Mouse (Mus musculus): ENCODE measurements around the gene Cacna1d. TPM values are rescaled to one million over a fixed set of nuclear protein-coding genes. Genes with fewer than 3 reads are reported as not detected.

Cacna1d gene
- polyA plus RNA-seq, 1 experiment from 2014 or later: 3.0 TPM

GRCm38 (mm10) chr14:30244776-30245175 lies 246.5 kb downstream of the Cacna1d start:
- no peaks in the 10 kb centered on the region for H3K9me3 ChIP-seq (replicated peaks; ENCODE audit: low read length)
- ATAC-seq (replicated peaks; ENCODE audit: low FRiP score, low read depth): no peak

DNA sequence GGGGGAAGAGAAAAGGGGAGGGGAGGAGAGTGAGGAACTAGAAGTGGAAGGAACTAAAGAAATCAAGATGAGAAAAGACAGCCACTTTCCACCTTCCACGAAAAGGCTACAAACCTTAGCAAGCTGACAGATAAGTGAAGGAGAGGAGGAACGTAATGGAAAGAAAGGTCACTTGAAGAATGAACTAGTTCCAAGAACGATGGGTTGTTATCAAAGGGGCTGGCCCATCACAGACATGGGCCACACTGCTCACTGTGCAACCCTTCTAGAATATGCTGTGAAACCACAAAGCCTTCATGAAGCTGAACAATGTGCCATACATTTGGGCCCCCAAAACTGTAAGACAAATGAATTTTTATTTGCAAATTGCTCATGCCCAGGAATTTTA lies 248.4 kb downstream of the Cacna1d start:
- H3K4me3 ChIP-seq (replicated peaks; ENCODE audit: low read depth, low read length): no peak overlapping the region
- no peak overlapping the region for H3K27ac ChIP-seq
- WGBS: 85% methylated on average over 3 of the region's 3 CpGs
- H3K27me3 ChIP-seq (ENCODE audit: insufficient read depth, low read length): no peaks in the 10 kb centered on the region
- no peak overlapping the region for H3K4me2 ChIP-seq (ENCODE audit: low read length)
- ATAC-seq (replicated peaks; ENCODE audit: low FRiP score, low read depth) (no peak), DNase-seq (ENCODE audit: low spot score) (no peak)
- H3K9me3 ChIP-seq (replicated peaks; ENCODE audit: low read length): no peaks in the 10 kb centered on the region
- H3K36me3 ChIP-seq (ENCODE audit: insufficient read depth, low read length): no peaks in the 10 kb centered on the region
- no peak for TF ChIP-seq CTCF (IDR thresholded peaks at IDR 0.05; ENCODE audit: low read depth)
- no peak overlapping the region for H3K9ac ChIP-seq (ENCODE audit: low read depth, low read length)
- H3K4me1 ChIP-seq (replicated peaks; ENCODE audit: insufficient read depth, low read length): no peaks in the 10 kb centered on the region

More at GRCm38 (mm10) chr14:30244776-30245175, 246.5 kb downstream of the Cacna1d start:
- Histone ChIP-seq H3K27ac (no peak overlapping the region), H3K4me1 (replicated peaks; ENCODE audit: insufficient read depth, low read length) (0 out of 2 replicates have a peak, but pooled peaks cover 5% of the 10 kb centered on the region), H3K9ac (ENCODE audit: low read depth, low read length) (no peak overlapping the region), H3K4me2 (ENCODE audit: low read length) (no peak overlapping the region), H3K27me3 (ENCODE audit: insufficient read depth, low read length) (no peaks in the 10 kb centered on the region), H3K36me3 (ENCODE audit: insufficient read depth, low read length) (no peaks in the 10 kb centered on the region), H3K4me3 (replicated peaks; ENCODE audit: low read depth, low read length) (no peak overlapping the region)
- no peak for TF ChIP-seq CTCF (IDR thresholded peaks at IDR 0.05; ENCODE audit: low read depth)
- WGBS: 86% methylated on average over 5 of the region's 5 CpGs
- no peak for DNase-seq (ENCODE audit: low spot score)

DNA sequence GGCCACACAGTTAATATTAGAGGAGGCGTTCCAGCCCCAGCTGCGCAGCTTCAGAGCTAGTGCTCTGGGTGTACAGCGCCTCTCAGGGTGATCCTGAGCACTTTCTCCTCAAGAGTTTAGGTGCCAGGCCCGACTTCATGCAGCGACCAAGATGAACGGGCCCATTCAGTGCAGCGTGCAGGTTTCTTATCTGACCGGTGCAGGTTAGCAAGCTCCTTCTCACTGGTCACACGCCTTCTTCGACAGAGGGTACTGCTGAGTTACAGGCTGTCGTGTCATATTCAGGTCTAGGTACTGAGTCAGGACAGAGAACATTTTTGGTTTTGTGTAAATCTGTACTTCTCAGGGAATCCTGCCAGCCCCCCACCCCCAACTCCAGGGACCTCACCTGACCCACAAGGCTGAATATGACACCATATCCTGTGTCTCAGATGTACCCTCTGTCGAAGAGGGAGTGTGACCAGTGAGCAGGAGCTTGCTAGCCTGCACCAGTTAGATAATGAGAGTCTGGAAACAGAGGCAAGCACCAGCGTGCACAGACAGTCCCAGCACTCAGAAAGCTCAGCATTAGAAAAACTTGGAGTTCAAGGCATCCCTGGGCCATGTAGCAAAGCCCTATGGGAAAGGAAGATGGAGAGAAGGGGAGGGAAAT lies 249.0 kb downstream of the Cacna1d start:
- ATAC-seq (replicated peaks; ENCODE audit: low FRiP score, low read depth): no peak
- 81% methylated on average over 13 of the region's 13 CpGs for WGBS

DNA sequence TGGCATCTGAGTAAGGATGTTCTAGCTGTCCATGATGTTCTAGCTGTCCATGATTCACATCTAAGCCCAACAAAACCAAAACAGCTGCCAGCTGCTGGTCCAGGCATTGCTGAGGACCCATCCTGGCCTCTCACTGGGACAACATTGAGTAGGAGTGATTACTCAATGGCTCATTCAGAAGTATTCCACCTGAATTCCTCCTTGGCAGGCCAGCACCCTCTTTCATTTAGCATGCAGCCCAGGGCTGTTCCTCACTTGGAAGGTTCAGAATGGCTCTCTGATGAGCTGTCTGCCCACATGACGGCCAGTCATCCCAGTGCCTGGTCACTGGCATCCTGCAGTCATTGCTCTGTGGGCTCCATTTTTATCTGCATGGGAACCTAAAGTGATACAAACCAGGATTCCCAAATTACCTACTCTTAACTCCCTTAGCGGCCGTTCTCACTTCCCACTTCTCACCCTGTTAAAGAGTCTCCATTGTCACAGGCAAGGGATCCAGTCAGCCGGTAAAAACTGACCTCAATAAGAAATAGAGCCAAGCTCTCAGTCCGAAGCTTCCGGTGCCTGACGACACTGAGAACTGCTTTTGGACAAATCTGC lies 250.2 kb downstream of the Cacna1d start:
- DNase-seq (ENCODE audit: low spot score) (no peak), ATAC-seq (replicated peaks; ENCODE audit: low FRiP score, low read depth) (no peak)
- no peaks in the 10 kb centered on the region for H3K9me3 ChIP-seq (replicated peaks; ENCODE audit: low read length)
- no peak overlapping the region for H3K27ac ChIP-seq
- H3K4me1 ChIP-seq (replicated peaks; ENCODE audit: insufficient read depth, low read length): no peaks in the 10 kb centered on the region
- WGBS: 70% methylated on average over 7 of the region's 7 CpGs
- H3K9ac ChIP-seq (ENCODE audit: low read depth, low read length): no peak overlapping the region
- H3K4me3 ChIP-seq (replicated peaks; ENCODE audit: low read depth, low read length): no peak overlapping the region
- H3K36me3 ChIP-seq (ENCODE audit: insufficient read depth, low read length): no peaks in the 10 kb centered on the region
- no peak overlapping the region for H3K4me2 ChIP-seq (ENCODE audit: low read length)
- H3K27me3 ChIP-seq (ENCODE audit: insufficient read depth, low read length): no peaks in the 10 kb centered on the region
- no peak for TF ChIP-seq CTCF (IDR thresholded peaks at IDR 0.05; ENCODE audit: low read depth)

More for the DNA sequence above, 249.0 kb downstream of the Cacna1d start:
- H3K4me1 ChIP-seq (replicated peaks; ENCODE audit: insufficient read depth, low read length): no peaks in the 10 kb centered on the region
- H3K9ac ChIP-seq (ENCODE audit: low read depth, low read length): no peak overlapping the region
- H3K9me3 ChIP-seq (replicated peaks; ENCODE audit: low read length): no peaks in the 10 kb centered on the region
- no peak overlapping the region for H3K4me2 ChIP-seq (ENCODE audit: low read length)
- no peak overlapping the region for H3K4me3 ChIP-seq (replicated peaks; ENCODE audit: low read depth, low read length)
- TF ChIP-seq CTCF (IDR thresholded peaks at IDR 0.05; ENCODE audit: low read depth): no peak
- H3K27ac ChIP-seq: no peak overlapping the region
- no peak for DNase-seq (ENCODE audit: low spot score)
- no peaks in the 10 kb centered on the region for H3K27me3 ChIP-seq (ENCODE audit: insufficient read depth, low read length)
- no peaks in the 10 kb centered on the region for H3K36me3 ChIP-seq (ENCODE audit: insufficient read depth, low read length)

- ATAC-seq (replicated peaks; ENCODE audit: low FRiP score, low read depth): no peak
- no peak for DNase-seq (ENCODE audit: low spot score)
- 86% methylated on average over 5 of the region's 5 CpGs for WGBS
Measured at GRCm38 (mm10) chr14:30238807-30239206, 252.4 kb downstream of the Cacna1d start.

GRCm38 (mm10) chr14:30225161-30225560 lies 266.1 kb downstream of the Cacna1d start:
- Histone ChIP-seq H3K9ac (ENCODE audit: low read depth, low read length) (no peak overlapping the region), H3K9me3 (replicated peaks; ENCODE audit: low read length) (no peaks in the 10 kb centered on the region), H3K4me1 (replicated peaks; ENCODE audit: insufficient read depth, low read length) (no peaks in the 10 kb centered on the region), H3K27me3 (ENCODE audit: insufficient read depth, low read length) (no peaks in the 10 kb centered on the region), H3K27ac (no peak overlapping the region), H3K36me3 (ENCODE audit: insufficient read depth, low read length) (no peaks in the 10 kb centered on the region), H3K4me2 (ENCODE audit: low read length) (no peak overlapping the region), H3K4me3 (replicated peaks; ENCODE audit: low read depth, low read length) (no peak overlapping the region)
- TF ChIP-seq CTCF (IDR thresholded peaks at IDR 0.05; ENCODE audit: low read depth): no peak
- DNase-seq (ENCODE audit: low spot score) (no peak), ATAC-seq (replicated peaks; ENCODE audit: low FRiP score, low read depth) (no peak)
- WGBS: 72% methylated on average over 5 of the region's 5 CpGs

More at GRCm38 (mm10) chr14:30238807-30239206, 252.4 kb downstream of the Cacna1d start:
- TF ChIP-seq CTCF (IDR thresholded peaks at IDR 0.05; ENCODE audit: low read depth): no peak
- Histone ChIP-seq H3K27ac (no peak overlapping the region), H3K36me3 (ENCODE audit: insufficient read depth, low read length) (no peaks in the 10 kb centered on the region), H3K9ac (ENCODE audit: low read depth, low read length) (no peak overlapping the region), H3K4me3 (replicated peaks; ENCODE audit: low read depth, low read length) (no peak overlapping the region), H3K27me3 (ENCODE audit: insufficient read depth, low read length) (no peaks in the 10 kb centered on the region), H3K9me3 (replicated peaks; ENCODE audit: low read length) (no peaks in the 10 kb centered on the region), H3K4me2 (ENCODE audit: low read length) (no peak overlapping the region), H3K4me1 (replicated peaks; ENCODE audit: insufficient read depth, low read length) (no peaks in the 10 kb centered on the region)

All from kidney, postnatal 0 days (tissue).